Mouse (Mus musculus) 3134 (cell line): Measurements from ENCODE around the gene Cdk5.
"Not testable (repeated sequence)": the region's sequence is repeated elsewhere in the genome, so short reads cannot be mapped to it uniquely, and the experiment has no call there.

Source experiments
- DNase-seq: peaks from one replicate; pipeline ENCODE4 v3.0.0-alpha.2; 2011; ENCODE audit warnings: low spot score; ENCODE audit not compliant: insufficient read length; ENCODE audit errors: extremely low read depth

The Cdk5 gene

DNA sequence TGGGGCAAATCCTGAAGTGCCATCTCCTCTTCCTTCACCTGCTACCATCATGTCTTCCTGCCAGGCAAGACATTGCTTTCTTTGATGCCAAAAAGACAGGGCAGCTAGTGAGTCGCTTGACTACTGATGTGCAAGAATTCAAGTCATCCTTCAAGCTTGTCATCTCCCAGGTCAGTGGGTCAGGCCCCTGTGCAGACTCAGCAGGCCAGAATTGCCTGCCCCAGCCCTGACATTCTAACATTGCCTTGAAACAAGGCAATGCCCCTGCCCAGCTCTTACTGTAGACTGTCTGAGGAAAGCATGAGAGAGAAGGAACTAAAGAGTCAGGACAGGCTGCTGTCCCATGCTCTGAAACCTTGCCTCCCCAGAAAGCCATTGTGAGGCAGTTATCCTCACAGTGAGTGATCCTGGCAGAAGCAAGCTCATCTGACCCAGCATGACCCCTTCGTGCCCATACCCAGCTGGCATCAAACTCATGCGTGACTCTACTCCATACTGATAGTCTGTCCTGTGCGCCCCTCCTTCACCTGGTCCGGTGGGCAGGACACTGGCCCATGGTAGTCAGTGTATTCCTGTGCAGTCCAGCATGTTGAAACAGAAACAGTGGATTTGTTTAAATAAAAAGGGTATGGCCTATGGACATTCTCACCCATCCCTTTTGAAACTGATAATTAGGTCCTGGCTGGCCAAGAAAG, 22.3 kb downstream of the Cdk5 start:
- no peak for DNase-seq

DNA sequence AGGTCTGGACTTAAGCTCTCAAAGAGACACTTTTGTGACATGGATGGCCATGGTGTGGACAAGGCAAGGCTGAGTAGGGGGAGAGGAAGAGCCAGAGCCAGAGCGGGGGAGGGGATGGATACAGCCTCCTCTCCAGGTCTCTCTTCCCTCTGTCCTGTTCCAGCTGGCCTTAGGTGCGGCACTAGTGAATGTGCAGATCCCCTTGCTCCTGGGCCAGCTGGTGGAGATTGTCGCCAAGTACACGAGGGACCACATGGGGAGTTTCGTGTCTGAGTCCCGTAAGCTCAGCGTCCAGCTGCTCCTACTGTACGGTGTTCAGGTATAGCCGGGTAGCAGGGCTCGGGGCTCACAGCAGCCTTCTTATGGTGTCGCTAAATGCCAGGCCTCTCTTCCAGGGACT, 23.0 kb downstream of the Cdk5 start:
- DNase-seq: no peak

DNA sequence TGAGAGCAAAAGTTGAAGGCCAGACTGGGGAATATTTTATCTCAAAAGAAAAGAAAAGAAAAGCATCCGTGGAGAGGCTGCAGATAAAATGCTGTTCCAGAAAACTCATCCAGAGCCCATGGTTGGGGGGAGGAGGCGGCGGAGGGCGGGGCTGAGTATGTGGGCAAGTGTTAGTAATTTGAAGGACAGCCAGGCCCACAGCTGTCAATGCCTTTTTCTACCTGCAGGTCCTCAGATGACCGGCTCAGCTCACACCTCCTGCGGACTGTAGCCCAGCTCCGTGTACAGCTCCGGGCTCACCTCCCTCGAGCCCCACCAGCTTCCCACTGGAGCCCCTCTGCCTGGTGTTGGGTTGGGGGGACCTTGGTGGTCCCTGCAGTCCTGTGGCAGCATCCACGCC, 23.6 kb downstream of the Cdk5 start:
- DNase-seq: no peak

GRCm38 (mm10) chr5:24396254-24396653, 27.1 kb downstream of the Cdk5 start:
- not testable (repeated sequence) for DNase-seq

- DNase-seq: peak; percentile 97
Measured at GRCm38 (mm10) chr5:24394165-24394894, 29.0 kb downstream of the Cdk5 start.

- DNase-seq: peak; percentile 80
Measured at GRCm38 (mm10) chr5:24393392-24393997, 29.8 kb downstream of the Cdk5 start, which contains the start of gene Abcb8. Gene Abcb8 (plus strand): TSS chr5:24393663.

DNA sequence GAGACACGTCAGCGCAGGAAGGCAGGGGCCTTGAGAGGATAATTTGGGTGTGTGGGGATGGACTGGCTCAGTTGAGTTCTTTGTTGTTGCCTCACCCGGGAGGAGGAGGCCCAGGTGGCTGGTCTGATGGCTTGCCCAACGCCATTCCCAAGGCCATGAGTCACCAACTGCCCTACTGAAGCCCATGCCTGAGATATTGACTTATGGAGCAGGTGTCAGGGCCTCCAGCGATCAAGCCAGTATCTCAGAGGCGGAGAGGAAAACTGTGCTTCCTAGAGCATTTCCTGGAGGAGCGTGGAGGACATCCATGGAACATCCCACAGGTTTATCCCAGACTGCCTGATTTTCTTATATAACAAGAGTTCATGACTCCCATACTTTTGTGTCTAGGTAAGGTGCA, 30.6 kb downstream of the Cdk5 start:
- DNase-seq: peak; percentile 78

- no peak for DNase-seq
Measured at GRCm38 (mm10) chr5:24391864-24392263, 31.5 kb downstream of the Cdk5 start, which contains the start of gene Atg9b. Gene Atg9b (minus strand): TSS chr5:24392143.

- DNase-seq: no peak
Measured at GRCm38 (mm10) chr5:24389658-24390020, 33.7 kb downstream of the Cdk5 start.

GRCm38 (mm10) chr5:24389011-24389657, 34.2 kb downstream of the Cdk5 start:
- DNase-seq: peak; percentile 61

GRCm38 (mm10) chr5:24388246-24388915, 34.9 kb downstream of the Cdk5 start:
- no peak for DNase-seq

GRCm38 (mm10) chr5:24387264-24388241, 35.8 kb downstream of the Cdk5 start:
- no peak for DNase-seq

DNA sequence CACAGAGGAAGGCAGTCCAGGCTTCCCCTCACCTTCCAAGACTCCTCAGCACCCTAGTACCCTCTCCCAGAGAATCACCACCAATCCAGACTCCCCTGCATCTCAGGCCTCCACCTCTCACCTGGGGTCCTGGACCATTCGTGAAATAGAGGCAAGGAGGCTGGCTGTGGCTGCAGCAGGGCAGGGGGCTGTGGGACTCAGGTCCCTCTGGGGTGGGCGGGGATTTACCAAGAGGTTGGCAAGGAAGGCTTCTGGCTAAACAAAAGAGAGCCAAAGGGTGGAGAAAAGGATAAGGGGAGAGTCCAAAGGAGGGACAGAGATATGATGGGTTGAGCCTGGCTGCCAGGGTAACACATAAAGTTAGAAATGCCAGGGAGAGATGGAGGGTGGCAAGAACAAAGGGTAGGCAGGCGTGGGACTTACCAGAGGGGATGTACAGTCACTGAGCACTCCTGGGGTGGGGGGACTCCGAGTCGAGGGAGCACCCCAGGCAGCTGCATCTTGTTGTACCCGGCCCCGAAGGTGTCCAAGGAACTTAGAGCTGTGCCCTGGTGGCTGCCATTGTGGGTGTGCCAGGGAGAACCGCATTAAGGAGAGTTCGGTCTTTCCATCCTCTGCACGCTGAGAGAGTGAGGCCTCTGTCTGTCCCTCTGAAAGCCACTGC, 37.3 kb downstream of the Cdk5 start:
- no peak for DNase-seq

- DNase-seq: no peak
Measured at GRCm38 (mm10) chr5:24385374-24385773, 38.0 kb downstream of the Cdk5 start.

GRCm38 (mm10) chr5:24384407-24384806, 38.9 kb downstream of the Cdk5 start:
- no peak for DNase-seq

DNA sequence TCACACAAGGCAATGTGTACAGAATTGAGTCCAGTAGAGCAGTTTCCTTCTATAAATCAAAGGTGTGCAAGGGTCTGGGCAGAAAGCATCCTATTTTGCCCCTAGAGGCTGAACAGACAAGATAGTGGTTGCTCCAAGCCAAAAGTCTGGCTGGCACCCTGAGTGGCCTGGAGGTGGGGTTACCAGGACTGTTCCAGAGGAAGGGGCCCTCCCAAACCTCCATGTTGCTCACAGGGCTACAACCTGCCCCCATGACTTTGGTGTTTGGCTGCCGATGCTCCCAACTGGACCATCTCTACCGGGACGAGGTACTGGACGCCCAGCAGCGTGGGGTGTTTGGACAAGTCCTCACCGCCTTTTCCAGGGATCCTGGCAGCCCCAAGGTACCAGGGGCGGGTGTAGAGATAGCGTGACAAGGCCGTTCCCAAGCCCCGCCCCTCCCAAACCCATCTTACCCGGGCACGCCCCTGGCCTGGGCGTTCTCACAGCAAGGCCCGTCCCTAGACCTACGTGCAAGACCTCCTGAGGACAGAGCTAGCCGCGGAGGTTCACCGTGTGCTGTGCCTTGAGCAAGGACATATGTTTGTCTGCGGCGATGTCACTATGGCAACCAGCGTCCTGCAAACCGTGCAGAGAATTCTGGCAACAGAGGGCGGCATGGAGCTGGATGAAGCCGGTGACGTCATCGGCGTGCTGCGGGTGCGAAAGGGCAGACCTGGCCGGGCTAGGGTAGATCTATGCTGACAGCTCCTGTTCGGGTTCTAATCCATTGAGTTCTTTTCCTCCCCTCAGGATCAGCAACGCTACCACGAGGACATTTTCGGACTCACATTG, 40.1 kb downstream of the Cdk5 start:
- peak; percentile 90 for DNase-seq

DNA sequence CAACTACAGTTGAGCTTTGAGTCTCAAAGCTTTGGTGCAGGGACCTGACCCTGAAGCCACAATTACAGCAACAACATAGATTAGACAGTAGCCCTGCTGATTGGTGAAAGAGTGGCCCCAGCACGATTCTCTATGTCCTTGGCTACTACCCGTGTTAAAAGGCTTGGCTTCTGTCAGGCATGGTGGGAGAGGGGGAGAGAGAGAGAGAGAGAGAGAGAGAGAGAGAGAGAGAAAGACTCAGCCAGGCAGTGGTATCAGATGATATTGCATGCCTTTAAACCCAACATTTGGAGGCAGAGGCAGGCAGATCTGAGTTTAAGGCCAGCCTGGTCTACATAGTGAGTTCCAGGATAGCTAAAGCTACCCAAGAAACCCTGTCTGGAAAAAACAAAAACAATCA, 41.3 kb downstream of the Cdk5 start:
- DNase-seq: no peak

DNA sequence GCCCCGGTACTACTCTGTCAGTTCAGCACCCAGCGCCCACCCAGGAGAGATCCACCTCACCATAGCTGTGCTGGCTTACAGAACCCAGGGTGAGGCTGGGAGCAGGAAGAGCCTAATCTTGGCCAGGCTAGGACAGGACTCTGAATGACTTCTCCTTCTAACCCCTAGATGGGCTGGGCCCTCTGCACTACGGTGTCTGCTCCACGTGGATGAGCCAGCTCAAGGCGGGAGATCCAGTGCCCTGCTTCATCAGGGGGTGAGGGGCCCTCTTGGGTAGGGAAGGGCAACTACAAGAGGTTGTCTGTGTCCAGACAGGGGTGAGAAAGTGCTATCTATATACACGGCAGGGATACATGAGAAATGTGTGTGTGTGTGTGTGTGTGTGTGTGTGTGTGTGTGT, 41.8 kb downstream of the Cdk5 start:
- no peak for DNase-seq
